Mouse (Mus musculus) heart, adult 2 months (tissue): ENCODE measurements around the gene Fyb. TPM values are rescaled to one million over a fixed set of nuclear protein-coding genes. Genes with fewer than 3 reads are reported as not detected.

Experiments used
- DNase-seq, 2 experiments: peaks; one replicate each; pipeline ENCODE4 v3.0.0; 2021
- H3K27ac ChIP-seq: fragments of 200-600 bp; 2 replicates; pipeline ENCODE4 v1.8.1; 2022
- H3K27me3 ChIP-seq: fragments of 200-500 bp; 2 replicates; pipeline ENCODE4 v1.6.1; 2012; ENCODE audit warnings: mild to moderate bottlenecking, low read length, inconsistent platforms, mixed read lengths; ENCODE audit not compliant: control insufficient read depth, insufficient read depth
- H3K36me3 ChIP-seq: fragments of 200-500 bp; 2 replicates; pipeline ENCODE4 v1.6.1; 2012; ENCODE audit warnings: low read length, inconsistent platforms; ENCODE audit not compliant: control insufficient read depth, insufficient read depth
- H3K4me1 ChIP-seq: fragments of 200-500 bp; 2 replicates; pipeline ENCODE4 v1.6.1; 2011; ENCODE audit warnings: low read length; ENCODE audit not compliant: control insufficient read depth, insufficient read depth
- H3K4me3 ChIP-seq: fragments of 200-600 bp; 2 replicates; pipeline ENCODE4 v1.8.1; 2022
- H3K79me2 ChIP-seq: fragments of 200-500 bp; replicated peaks from 2 replicates; pipeline ENCODE4 v1.6.1; 2012; ENCODE audit warnings: mild to moderate bottlenecking, inconsistent platforms, low read length, moderate library complexity, mixed read lengths; ENCODE audit not compliant: control insufficient read depth, insufficient read depth
- H3K9ac ChIP-seq: fragments of 200-500 bp; 2 replicates; pipeline ENCODE4 v1.6.1; 2012; ENCODE audit warnings: low read depth, mild to moderate bottlenecking, control low read depth, inconsistent platforms, low read length, mixed read lengths
- CTCF ChIP-seq: fragments of 200-600 bp; IDR thresholded peaks from 2 replicates; pipeline ENCODE4 v1.8.1; 2022; ENCODE audit warnings: antibody characterized with exemption, mild to moderate bottlenecking, moderate library complexity
- EP300 ChIP-seq: fragments of 200-500 bp; IDR thresholded peaks from 2 replicates; pipeline ENCODE4 v1.6.1; 2011; ENCODE audit warnings: low read depth, low read length, control low read depth; ENCODE audit not compliant: insufficient read depth
- POLR2A ChIP-seq: fragments of 200-500 bp; IDR thresholded peaks from 2 replicates; pipeline ENCODE4 v1.6.1; 2011; ENCODE audit warnings: mild to moderate bottlenecking, low read depth, low read length, control low read depth; ENCODE audit not compliant: insufficient read depth
- WGBS: fragments of 180-500 bp; shearing (Covaris S2); methylation state at CpG from one replicate; pipeline ENCODE4 v1.1.7; 2018; 5-methylcytosine and 5-hydroxymethylcytosine counted together
- intact Hi-C: fragments of 180-260 bp; cut with DNase I; formaldehyde crosslinking; loops from one replicate; pipeline ENCODE4 v1.15.1; 2025
- polyA plus RNA-seq: library from polyadenylated mRNA; depleted of rRNA; stranded (reverse); fragments of >200 nt; gene quantifications from 2 replicates; pipeline ENCODE4 v1.2.3, GENCODE M21; 2012; rRNA removed
- total RNA-seq, 2 experiments: library from RNA; stranded (reverse); gene quantifications; 2 replicates each; pipeline ENCODE4 v1.2.3; 2021

The Fyb gene
- total and polyA plus RNA-seq, 3 experiments: 4.1 to 45.7 (median 25.2) TPM

- Histone ChIP-seq H3K36me3 (peaks cover 13% of the 10 kb centered on the region), H3K27ac (no peak overlapping the region), H3K9ac (no peak overlapping the region), H3K4me3 (no peak overlapping the region), H3K4me1 (peaks cover 8% of the 10 kb centered on the region), H3K27me3 (no peaks in the 10 kb centered on the region), H3K79me2 (peaks cover 7% of the 10 kb centered on the region)
- DNase-seq: no peak
- 72% methylated on average over 7 of the region's 7 CpGs for WGBS
- intact Hi-C loops: loop anchor here (5.0 to 10.0 kb wide), 2 partner anchors 36 to 414 kb away; no protein-coding TSS in a partner anchor
- no peak for TF ChIP-seq EP300
- TF ChIP-seq POLR2A: no peak
- TF ChIP-seq CTCF: no peak
Observed at GRCm38 (mm10) chr15:6711226-6711625, 188.6 kb downstream of the Fyb start.

Other genes starting within 250 kb of the Fyb start
- gene Dab2, start 223.1 kb upstream of the Fyb start, total RNA-seq: 10 to 100 TPM; 24.0 to 35.2 TPM
- gene Dab2, start 223.1 kb upstream of the Fyb start, polyA plus RNA-seq: 27.3 and 33.3 TPM in 2 replicates
- not detected for gene C9, start 77.5 kb upstream of the Fyb start, total RNA-seq
- gene C9, start 77.5 kb upstream of the Fyb start, polyA plus RNA-seq: not detected in 2 replicates
- gene Rictor, start 185.5 kb downstream of the Fyb start, total RNA-seq: 10 to 100 TPM; 11.0 to 13.0 TPM
- 3.6 and 7.5 TPM in 2 replicates for gene Rictor, start 185.5 kb downstream of the Fyb start, polyA plus RNA-seq